Mouse (Mus musculus) heart, embryonic 16.5 days (tissue): ENCODE results near the gene Defb28. TPM values are rescaled to one million over a fixed set of nuclear protein-coding genes. Genes with fewer than 3 reads are reported as not detected.

Experiments
- polyA plus RNA-seq: library from polyadenylated mRNA; unstranded; fragments of >200 nt; fragmentation: Nextera tagmentation; extraction: Ambion mirVana; gene quantifications from 2 replicates; pipeline ENCODE4 v1.2.1, GENCODE M21; 2015

Defb28 gene
- polyA plus RNA-seq, 1 experiment from 2014 or later: not detected

Other genes starting within 250 kb of the Defb28 start
- gene Tbc1d20, start 224.4 kb upstream of the Defb28 start, polyA plus RNA-seq: 33.1 and 34.0 TPM in 2 replicates
- gene Rbck1, start 185.6 kb upstream of the Defb28 start, polyA plus RNA-seq: 78.3 and 82.4 TPM in 2 replicates
- gene Trib3, start 174.2 kb upstream of the Defb28 start, polyA plus RNA-seq: 3.3 and 3.8 TPM in 2 replicates
- 1.2 and 1.3 TPM in 2 replicates for gene Nrsn2, start 141.6 kb upstream of the Defb28 start, polyA plus RNA-seq
- 5.4 and 7.3 TPM in 2 replicates for gene Sox12, start 120.2 kb upstream of the Defb28 start, polyA plus RNA-seq
- gene Zcchc3, start 103.2 kb upstream of the Defb28 start, polyA plus RNA-seq: 24.3 and 26.0 TPM in 2 replicates
- 3.5 TPM in 2 replicates for gene 6820408C15Rik, start 102.7 kb upstream of the Defb28 start, polyA plus RNA-seq
- not detected in 2 replicates for gene Defb23, start 53.6 kb upstream of the Defb28 start, polyA plus RNA-seq
- gene Defb20, start 41.2 kb upstream of the Defb28 start, polyA plus RNA-seq: not detected in 2 replicates
- not detected in 2 replicates for gene Defb22, start 28.1 kb upstream of the Defb28 start, polyA plus RNA-seq
- not detected in 2 replicates for gene Defb26, start 6.6 kb upstream of the Defb28 start, polyA plus RNA-seq
- gene Defb29, start 21.8 kb downstream of the Defb28 start, polyA plus RNA-seq: not detected in 2 replicates
- not detected in 2 replicates for gene Gm17416, start 51.1 kb downstream of the Defb28 start, polyA plus RNA-seq
- not detected in 2 replicates for gene Defb21, start 54.5 kb downstream of the Defb28 start, polyA plus RNA-seq
- gene Defb19, start 62.1 kb downstream of the Defb28 start, polyA plus RNA-seq: 0.61 and 1.2 TPM in 2 replicates
- not detected in 2 replicates for gene Defb45, start 81.1 kb downstream of the Defb28 start, polyA plus RNA-seq
- gene Defb36, start 86.1 kb downstream of the Defb28 start, polyA plus RNA-seq: not detected in 2 replicates
- gene Defb25, start 104.8 kb downstream of the Defb28 start, polyA plus RNA-seq: 0.88 TPM in 1 of 2 replicates, not detected in the other
- 12.8 and 14.8 TPM in 2 replicates for gene Rem1, start 108.7 kb downstream of the Defb28 start, polyA plus RNA-seq
- 76.4 and 81.7 TPM in 2 replicates for gene H13, start 151.2 kb downstream of the Defb28 start, polyA plus RNA-seq
- 18.9 and 19.2 TPM in 2 replicates for gene Mcts2, start 168.8 kb downstream of the Defb28 start, polyA plus RNA-seq
- 56.3 and 64.5 TPM in 2 replicates for gene Id1, start 218.0 kb downstream of the Defb28 start, polyA plus RNA-seq
- 26.7 and 30.9 TPM in 2 replicates for gene Cox4i2, start 235.9 kb downstream of the Defb28 start, polyA plus RNA-seq